Comparison of ENCODE assay signal across 8 mouse cellular contexts in genomic region chr14:31335765-31336164, GRCm38 (mm10). TPM values are rescaled to one million over a fixed set of nuclear protein-coding genes. Genes with fewer than 3 reads are reported as not detected.
A peak's percentile ranks its signal among the peaks of the same experiment; 100 is the strongest.
DNase-seq lines count a peak whose midpoint lies in the region; ATAC-seq and TF ChIP-seq lines count a peak whose summit lies in the region.

No protein-coding gene starts in this region.

- H3K79me2 ChIP-seq in heart, adult 2 months (replicated peaks; ENCODE audit: control insufficient read depth, insufficient read depth, low read length) = peaks cover 2% of the 10 kb centered on the region; the same call in 1 of the 2 replicates

- no peaks in the 10 kb centered on the region for H3K27me3 ChIP-seq in heart, adult 2 months (ENCODE audit: control insufficient read depth, insufficient read depth, low read length)
- H3K27me3 ChIP-seq in E14TG2a.4 (ENCODE audit: insufficient read depth, low read length) = 0 out of 2 replicates have a peak, but pooled peaks cover 8% of the 10 kb centered on the region
- no peaks in the 10 kb centered on the region for H3K27me3 ChIP-seq in forebrain, embryonic 14.5 days (replicated peaks; ENCODE audit: control insufficient read depth, insufficient read depth, low read length)
- H3K27me3 ChIP-seq in liver, embryonic 14.5 days (ENCODE audit: control insufficient read depth, insufficient read depth, low read length) = no peaks in the 10 kb centered on the region

- H3K9me3 ChIP-seq in E14TG2a.4 (ENCODE audit: low read length) = no peaks in the 10 kb centered on the region
- H3K9me3 ChIP-seq in forebrain, embryonic 14.5 days (replicated peaks; ENCODE audit: control insufficient read depth, low read length) = no peaks in the 10 kb centered on the region
- H3K9me3 ChIP-seq in liver, embryonic 14.5 days (ENCODE audit: control insufficient read depth, low read length) = no peaks in the 10 kb centered on the region

- TF ChIP-seq EP300 in heart, adult 2 months (IDR thresholded peaks at IDR 0.05; ENCODE audit: insufficient read depth, low read depth, low read length) = no peak
- no peak for TF ChIP-seq EP300 in liver, embryonic 14.5 days (IDR thresholded peaks at IDR 0.05; ENCODE audit: low read depth)

- peak overlapping the region; percentile 93 for H3K27ac ChIP-seq in heart, adult 2 months
- H3K27ac ChIP-seq in forebrain, embryonic 14.5 days (ENCODE audit: low read depth, low read length) = peak overlapping the region; percentile 58; the same call in 1 of the 2 replicates
- peak overlapping the region; percentile 52 for H3K27ac ChIP-seq in liver, embryonic 14.5 days

- peaks cover 2% of the 10 kb centered on the region; the same call in 1 of the 2 replicates for H3K36me3 ChIP-seq in heart, adult 2 months (ENCODE audit: control insufficient read depth, insufficient read depth, low read length)
- peaks cover 4% of the 10 kb centered on the region; the same call in 1 of the 2 replicates for H3K36me3 ChIP-seq in E14TG2a.4 (ENCODE audit: insufficient read depth, low read length)
- H3K36me3 ChIP-seq in forebrain, embryonic 14.5 days (ENCODE audit: control insufficient read depth, insufficient read depth, low read length) = peaks cover 5% of the 10 kb centered on the region
- H3K36me3 ChIP-seq in liver, embryonic 14.5 days (replicated peaks; ENCODE audit: control insufficient read depth, insufficient read depth, low read depth) = peaks cover 4% of the 10 kb centered on the region

- H3K9ac ChIP-seq in heart, adult 2 months (ENCODE audit: low read depth, low read length) = no peak overlapping the region
- H3K9ac ChIP-seq in forebrain, embryonic 14.5 days (ENCODE audit: low read length) = peak overlapping the region; percentile 81
- peak overlapping the region; percentile 59 for H3K9ac ChIP-seq in liver, embryonic 14.5 days (replicated peaks)

- peaks cover 1% of the 10 kb centered on the region; the same call in 1 of the 2 replicates for H3K4me1 ChIP-seq in heart, adult 2 months (ENCODE audit: control insufficient read depth, insufficient read depth, low read length)
- peaks cover 22% of the 10 kb centered on the region for H3K4me1 ChIP-seq in E14TG2a.4 (replicated peaks; ENCODE audit: low read depth, low read length)
- peaks cover 17% of the 10 kb centered on the region for H3K4me1 ChIP-seq in forebrain, embryonic 14.5 days (ENCODE audit: control insufficient read depth, insufficient read depth, low read length)
- peaks cover 6 to 10% of the 10 kb centered on the region in 2 experiments for H3K4me1 ChIP-seq in liver, embryonic 14.5 days (replicated peaks; ENCODE audit: control insufficient read depth in 2 of 2, insufficient read depth in 2 of 2, low read length in 1 of 2)

- no peak for DNase-seq in heart, adult 2 months
- no peak for DNase-seq in heart, adult 18-20 months
- peak; percentile 55 for DNase-seq in forebrain, embryonic 14.5 days (ENCODE audit: low spot score)
- no peak for DNase-seq in liver, embryonic 14.5 days (ENCODE audit: low read depth in 3 of 3, low spot score in 3 of 3)
- no peak for DNase-seq in left cerebral cortex, postnatal 36 days (ENCODE audit: low spot score in 2 of 2)
- DNase-seq in retina, embryonic 14.5 days (ENCODE audit: low spot score) = no peak

- H3K4me2 ChIP-seq in forebrain, embryonic 14.5 days (ENCODE audit: low read length) = peak overlapping the region; percentile 75
- H3K4me2 ChIP-seq in liver, embryonic 14.5 days (ENCODE audit: low read depth) = peak overlapping the region; percentile 73

- peak overlapping the region; percentile 97 for H3K4me3 ChIP-seq in heart, adult 2 months
- H3K4me3 ChIP-seq in E14TG2a.4 (replicated peaks; ENCODE audit: low read length) = peak overlapping the region; percentile 94
- H3K4me3 ChIP-seq in forebrain, embryonic 14.5 days (ENCODE audit: low read depth, low read length) = peak overlapping the region; percentile 75
- H3K4me3 ChIP-seq in liver, embryonic 14.5 days (ENCODE audit: insufficient read depth in 1 of 2, low read depth in 2 of 2, low read length in 2 of 2) = peak overlapping the region; percentile 56 to 94

- 53% methylated on average over 3 of the region's 3 CpGs for WGBS in heart, adult 2 months
- WGBS in forebrain, embryonic 14.5 days = 37% methylated on average over 3 of the region's 3 CpGs
- 45% methylated on average over 3 of the region's 3 CpGs for WGBS in liver, embryonic 14.5 days (ENCODE audit: insufficient replicate concordance)

- TF ChIP-seq CTCF in heart, adult 2 months (IDR thresholded peaks at IDR 0.05) = no peak
- TF ChIP-seq CTCF in E14TG2a.4 (conservative IDR thresholded peaks at IDR 0.05; ENCODE audit: low read length) = no peak
- no peak for TF ChIP-seq CTCF in liver, embryonic 14.5 days (IDR thresholded peaks at IDR 0.05; ENCODE audit: low read depth)

- ATAC-seq in forebrain, embryonic 14.5 days = peak; percentile 35; the same call in 1 of the 2 replicates
- ATAC-seq in liver, embryonic 14.5 days (ENCODE audit: insufficient read depth) = no peak
- no peak for ATAC-seq in granulocyte monocyte progenitor cell, adult 5-6 weeks (replicated peaks; ENCODE audit: poor library complexity, severe bottlenecking)

- intact Hi-C loops in heart, adult 2 months (cut with DNase I) = loop anchor here (5.0 kb wide), 2 partner anchors 83 to 128 kb away; partner anchors contain the start of genes Bap1, Phf7 and Tnnc1
- intact Hi-C loops in left cerebral cortex, postnatal 36 days (cut with DNase I) = loop anchor here (5.0 kb wide), 2 partner anchors 63 to 83 kb away; partner anchors contain the start of genes Bap1 and Phf7

- no peak for TF ChIP-seq POLR2A in heart, adult 2 months (IDR thresholded peaks at IDR 0.05; ENCODE audit: insufficient read depth, low read depth, low read length)

RNA-seq across cellular contexts. Expression of gene Capn7, which starts 0.7 kb away (rescaled TPM):
- 10 to 100 TPM; 29.6 to 32.5 TPM for total RNA-seq in heart, adult 2 months (2021)
- 15.3 and 30.1 TPM in 2 replicates for polyA plus RNA-seq in heart, adult 2 months (2012; rRNA removed)
- 10 to 100 TPM; 32.4 to 33.2 TPM for total RNA-seq in heart, adult 18-20 months (2021)
- 61.9 and 69.2 TPM in 2 replicates for polyA plus RNA-seq in forebrain, embryonic 14.5 days (2014; fragmentation: Nextera tagmentation; extraction: Ambion mirVana)
- polyA plus RNA-seq in liver, embryonic 14.5 days (2012; rRNA removed) = 10.5 and 13.7 TPM in 2 replicates
- 17.7 and 21.8 TPM in 2 replicates for polyA plus RNA-seq in liver, embryonic 14.5 days (2014; fragmentation: Nextera tagmentation; extraction: Ambion mirVana)
- total RNA-seq in granulocyte monocyte progenitor cell, adult 5-6 weeks (2014; fragmentation: Nextera tagmentation) = 35.9 and 42.7 TPM in 2 replicates
- total RNA-seq in granulocyte monocyte progenitor cell, adult 5-6 weeks (2017) = 49.2 and 61.5 TPM in 2 replicates
- total RNA-seq in left cerebral cortex, postnatal 36 days (2021) = 10 to 100 TPM; 31.0 to 39.9 TPM

RNA-seq across cellular contexts. Expression of gene Dnah1, which starts 12.1 kb away (rescaled TPM):
- under 1 TPM; 0.02 to 0.05 TPM for total RNA-seq in heart, adult 2 months (2021)
- polyA plus RNA-seq in heart, adult 2 months (2012; rRNA removed) = 0.03 and 0.41 TPM in 2 replicates
- under 1 TPM; 0.02 to 0.23 TPM for total RNA-seq in heart, adult 18-20 months (2021)
- polyA plus RNA-seq in forebrain, embryonic 14.5 days (2014; fragmentation: Nextera tagmentation; extraction: Ambion mirVana) = 3.8 and 4.2 TPM in 2 replicates
- polyA plus RNA-seq in liver, embryonic 14.5 days (2012; rRNA removed) = 0.11 and 0.13 TPM in 2 replicates
- 0.14 and 0.27 TPM in 2 replicates for polyA plus RNA-seq in liver, embryonic 14.5 days (2014; fragmentation: Nextera tagmentation; extraction: Ambion mirVana)
- total RNA-seq in granulocyte monocyte progenitor cell, adult 5-6 weeks (2014; fragmentation: Nextera tagmentation) = 0.02 and 0.32 TPM in 2 replicates
- total RNA-seq in granulocyte monocyte progenitor cell, adult 5-6 weeks (2017) = 0.05 and 0.17 TPM in 2 replicates
- total RNA-seq in left cerebral cortex, postnatal 36 days (2021) = 1 to 10 TPM; 4.7 to 4.9 TPM

Comparison
In these comparisons a context has a peak if more than half of its experiments do, and no peak if none do; other contexts are left out.
1. RNA of gene Dnah1, which starts 12.1 kb away (total RNA-seq): 4.7 to 4.9 TPM in left cerebral cortex, postnatal 36 days; 0.02 to 0.23 TPM in heart, adult 18-20 months, 0.02 to 0.05 TPM in heart, adult 2 months and 0.02 to 0.32 TPM in granulocyte monocyte progenitor cell, adult 5-6 weeks; every median in the first group is over 4 times any median in the second.
2. Peak in every context shown above with its lines, with median percentiles within 50 percentile points of each other: H3K27ac ChIP-seq and H3K4me3 ChIP-seq.